Mouse (Mus musculus) Muller cell, postnatal 12 days (primary cell): Measurements from ENCODE around the gene Cry2.
"Not testable (repeated sequence)": the region's sequence is repeated elsewhere in the genome, so short reads cannot be mapped to it uniquely, and the experiment has no call there.

Source experiments
- DNase-seq: peaks from one replicate; pipeline ENCODE4 v3.0.0-alpha.2; 2015; ENCODE audit errors: inconsistent ontology term

The Cry2 gene

GRCm38 (mm10) chr2:92422388-92423135 lies 11.3 kb downstream of the Cry2 start:
- no peak for DNase-seq

DNA sequence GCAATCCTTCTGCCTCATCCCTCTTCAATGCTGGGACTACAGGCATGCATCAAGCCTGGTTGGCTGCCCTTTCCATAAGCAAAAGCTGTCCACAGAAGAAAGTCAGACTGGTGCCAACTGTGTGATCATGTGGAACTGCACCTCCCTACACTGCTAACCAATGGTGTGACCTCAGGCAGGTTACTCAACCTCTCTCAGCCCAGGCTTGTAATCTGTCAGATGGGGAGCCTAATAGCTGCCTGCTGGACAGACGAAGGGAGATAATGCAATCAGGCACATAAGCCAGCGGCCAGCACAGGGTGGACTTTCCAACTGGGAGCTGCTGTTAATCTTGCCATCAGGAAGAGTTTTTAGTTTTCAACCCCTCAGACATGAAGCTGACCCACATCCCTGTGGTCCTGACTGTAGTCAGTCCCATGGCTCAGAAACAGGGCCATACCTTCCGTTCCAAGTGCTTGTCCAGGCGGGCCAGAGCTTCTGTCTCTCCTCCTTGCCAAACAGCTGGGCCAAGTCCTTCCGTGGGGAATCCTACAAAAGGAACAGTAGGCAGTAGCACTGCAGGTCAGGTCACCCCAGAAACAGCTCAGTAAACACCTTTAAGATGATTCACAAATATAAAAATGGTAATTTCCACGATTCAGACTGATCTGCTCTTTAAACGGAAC lies 12.0 kb downstream of the Cry2 start:
- DNase-seq, result no peak

GRCm38 (mm10) chr2:92411705-92412104 lies 22.1 kb downstream of the Cry2 start:
- no peak for DNase-seq

DNA sequence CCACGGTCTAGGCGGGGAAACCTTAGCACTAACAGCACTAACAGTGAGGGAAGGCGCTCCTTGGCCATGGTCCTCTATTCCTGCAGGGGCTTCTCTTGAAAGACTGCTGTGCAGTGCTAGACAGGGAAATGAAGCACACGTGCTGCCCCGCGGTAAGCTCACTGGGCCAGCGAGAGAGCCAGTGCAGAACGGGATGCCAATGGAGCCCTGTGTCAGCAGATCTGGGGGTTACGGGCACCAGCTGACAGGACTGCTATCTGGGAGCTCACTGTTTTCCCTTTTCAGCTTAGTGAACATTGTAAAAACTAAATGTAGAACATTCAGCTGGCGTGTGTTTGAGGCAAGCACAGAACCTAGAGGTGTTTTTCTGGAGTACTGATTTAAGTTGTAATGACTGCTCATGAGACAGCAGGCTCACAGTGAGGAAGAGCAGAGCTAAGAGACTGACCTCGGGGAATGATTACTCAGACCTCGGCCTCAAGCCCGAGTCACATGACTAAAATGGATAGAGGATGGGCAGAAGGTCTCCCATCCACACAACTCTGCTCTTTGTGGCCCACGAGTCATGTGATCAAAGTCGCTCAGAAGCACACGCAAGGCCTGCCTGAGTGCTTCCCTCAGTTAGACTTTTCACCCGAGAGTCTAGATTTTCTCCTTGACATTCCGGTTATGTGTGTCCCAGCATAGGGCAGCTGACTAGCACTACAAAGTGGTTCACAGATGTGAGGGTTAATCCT lies 25.4 kb downstream of the Cry2 start:
- no peak for DNase-seq

GRCm38 (mm10) chr2:92405687-92406086 lies 28.2 kb downstream of the Cry2 start:
- DNase-seq, result no peak

DNA sequence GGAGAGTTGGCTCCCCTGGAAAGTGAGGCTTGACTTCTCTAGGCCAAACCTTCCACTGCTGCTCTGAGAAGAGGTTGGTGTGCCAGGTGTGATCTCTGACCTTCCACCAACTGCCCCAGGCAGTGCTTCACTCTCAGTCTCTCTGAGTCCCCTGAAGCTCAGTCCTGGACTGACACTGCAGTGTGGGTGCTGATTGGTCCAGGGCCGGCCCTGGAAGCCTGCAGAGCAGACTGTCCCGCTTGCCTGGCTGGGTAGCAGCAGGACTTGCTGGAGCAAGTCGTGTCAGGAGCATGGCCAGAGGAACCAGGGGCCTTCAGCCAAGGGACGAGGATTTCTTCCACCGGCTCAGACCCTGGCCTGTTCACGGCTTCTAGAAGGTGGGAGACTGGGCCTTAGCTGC lies 29.1 kb downstream of the Cry2 start:
- no peak for DNase-seq

GRCm38 (mm10) chr2:92403776-92404319 lies 30.0 kb downstream of the Cry2 start:
- DNase-seq, result no peak

GRCm38 (mm10) chr2:92402591-92403326 lies 31.1 kb downstream of the Cry2 start:
- DNase-seq, result no peak

DNA sequence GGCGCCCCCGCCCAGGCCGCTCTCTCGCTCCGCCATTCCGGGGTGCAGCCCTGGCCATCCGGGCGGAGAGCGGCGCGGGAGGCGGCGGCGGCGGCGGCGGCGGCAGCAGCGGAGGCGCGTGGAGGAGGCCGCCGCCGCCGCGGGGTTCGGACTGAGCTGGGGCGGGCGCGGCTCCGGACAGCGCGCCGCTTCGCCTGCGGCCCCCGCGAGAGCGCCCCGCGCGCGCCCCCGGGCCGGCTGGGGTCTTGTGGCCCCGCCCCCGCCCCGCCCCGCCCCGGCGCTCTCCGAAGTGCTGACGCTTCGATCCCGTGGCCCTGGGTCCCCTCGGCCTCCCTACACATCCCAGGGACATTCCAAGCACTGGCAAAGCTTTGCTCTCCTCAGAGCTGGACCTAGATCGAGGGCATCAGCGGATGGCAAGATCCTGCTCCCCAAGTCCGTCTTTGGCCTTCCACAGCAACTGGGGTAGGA lies 32.7 kb downstream of the Cry2 start, which contains the start of gene Mapk8ip1:
Gene Mapk8ip1, minus strand, starts transcription at position 173 of the 471 bp plus-strand sequence.
- DNase-seq, result peak; percentile 80

DNA sequence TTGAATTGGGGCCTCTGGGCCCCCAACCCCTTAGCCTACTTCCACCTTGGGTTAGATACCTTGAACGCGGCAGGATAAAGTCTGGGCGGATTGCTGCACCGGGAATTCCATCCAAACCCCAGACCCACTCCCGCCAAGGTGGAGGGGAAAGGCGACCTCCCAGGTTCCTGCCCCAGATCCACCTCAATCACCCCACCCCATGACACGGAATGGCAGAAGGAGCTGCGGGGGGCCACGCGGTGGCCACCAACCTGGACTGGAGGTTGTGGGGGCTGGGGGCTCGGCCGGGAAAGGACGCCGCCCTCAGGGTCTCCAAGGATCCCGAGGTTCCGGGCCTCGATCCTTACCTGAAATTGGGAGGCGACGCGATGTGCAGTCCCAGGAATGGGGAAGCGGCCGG lies 33.2 kb downstream of the Cry2 start:
- no peak for DNase-seq

GRCm38 (mm10) chr2:92399877-92400276 lies 34.0 kb downstream of the Cry2 start:
- DNase-seq, result not testable (repeated sequence)

- DNase-seq, result no peak
Observed at GRCm38 (mm10) chr2:92397436-92397835, 36.4 kb downstream of the Cry2 start.

- no peak for DNase-seq
Observed at GRCm38 (mm10) chr2:92395535-92395934, 38.3 kb downstream of the Cry2 start.

DNA sequence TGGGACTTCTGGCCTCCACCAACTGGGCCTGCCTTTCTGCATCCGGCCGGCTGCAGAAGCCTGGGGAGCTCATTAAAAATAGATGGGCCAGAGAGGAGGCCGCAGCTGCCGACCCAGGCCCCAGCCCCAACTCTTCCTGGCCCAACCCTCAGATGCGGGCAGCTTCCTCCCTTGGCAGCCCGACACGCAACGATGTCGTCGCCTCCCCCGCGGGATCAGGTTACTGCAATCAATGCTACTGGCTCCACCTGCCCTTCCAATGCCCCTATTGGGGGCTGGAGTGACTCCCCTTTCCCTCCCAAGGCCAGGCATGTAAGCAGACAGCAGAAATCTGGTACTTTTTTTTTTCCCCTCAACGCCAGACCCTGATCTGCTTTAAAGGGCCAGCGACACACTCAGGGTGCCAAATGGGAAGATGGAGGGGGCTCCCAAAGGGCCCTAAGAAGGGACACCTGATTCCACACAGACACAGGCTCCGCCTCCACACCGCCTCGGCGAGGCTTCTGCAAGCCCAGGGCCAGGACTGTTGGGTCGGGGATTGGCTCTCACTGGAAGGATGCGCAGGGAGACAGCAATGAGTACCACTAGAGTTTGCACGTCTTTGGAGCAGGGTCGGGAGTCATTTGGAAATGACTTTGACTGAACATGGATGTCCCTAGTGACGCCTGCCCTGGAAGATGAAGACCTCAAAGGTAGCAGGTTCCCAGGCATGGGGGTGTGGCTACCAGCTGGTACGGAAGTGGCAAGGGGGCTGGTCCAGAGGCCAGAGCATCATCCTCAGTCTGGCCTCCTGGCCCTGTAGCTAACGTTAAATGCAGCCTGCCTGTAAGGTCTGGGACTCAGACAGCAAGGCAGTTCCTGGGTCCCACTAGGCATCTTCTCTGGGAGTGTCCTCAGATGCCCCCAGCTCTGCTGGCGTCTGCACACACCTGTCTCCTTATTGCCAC lies 41.3 kb downstream of the Cry2 start:
- DNase-seq, result peak; percentile 66

GRCm38 (mm10) chr2:92391703-92392317 lies 42.0 kb downstream of the Cry2 start:
- peak; percentile 37 for DNase-seq

DNA sequence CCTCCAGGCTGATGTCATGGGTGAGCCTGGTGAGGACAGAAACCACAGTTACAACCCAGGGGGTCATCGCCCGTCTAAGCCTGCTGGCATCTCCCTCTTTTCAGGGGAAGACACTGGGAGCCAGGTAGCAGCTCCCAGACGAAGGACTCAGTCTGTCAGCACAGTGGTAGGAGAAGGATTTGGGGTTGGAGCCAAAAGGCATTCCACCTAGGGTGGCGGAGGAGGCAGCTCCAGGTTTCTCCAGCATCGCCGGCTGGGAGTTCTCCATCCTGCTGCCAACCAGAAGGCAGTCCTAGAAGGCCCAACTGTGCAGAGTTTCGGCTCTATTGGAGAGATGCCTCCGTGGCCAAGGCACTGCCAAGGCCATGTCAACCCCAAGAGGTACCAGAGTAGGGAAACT lies 42.7 kb downstream of the Cry2 start:
- DNase-seq, result no peak

GRCm38 (mm10) chr2:92390206-92390930 lies 43.5 kb downstream of the Cry2 start:
- DNase-seq, result no peak

- DNase-seq, result no peak
Observed at GRCm38 (mm10) chr2:92389645-92390044, 44.2 kb downstream of the Cry2 start.
